Mouse (Mus musculus) testis, adult 2 months (tissue): Measurements from ENCODE around the gene Xrcc6.

ENCODE experiments used
- CTCF ChIP-seq: fragments of 200-500 bp; IDR thresholded peaks from 2 replicates; pipeline ENCODE4 v1.5.1; 2012; ENCODE audit warnings: low read depth, mild to moderate bottlenecking, inconsistent platforms, low read length, moderate library complexity; ENCODE audit not compliant: control insufficient read depth, insufficient read depth, insufficient replicate concordance
- POLR2A ChIP-seq: fragments of 200-500 bp; IDR thresholded peaks from 2 replicates; pipeline ENCODE4 v1.6.1; 2012; ENCODE audit warnings: low read depth, mild to moderate bottlenecking, inconsistent platforms, low read length, moderate library complexity; ENCODE audit not compliant: control insufficient read depth

DNA sequence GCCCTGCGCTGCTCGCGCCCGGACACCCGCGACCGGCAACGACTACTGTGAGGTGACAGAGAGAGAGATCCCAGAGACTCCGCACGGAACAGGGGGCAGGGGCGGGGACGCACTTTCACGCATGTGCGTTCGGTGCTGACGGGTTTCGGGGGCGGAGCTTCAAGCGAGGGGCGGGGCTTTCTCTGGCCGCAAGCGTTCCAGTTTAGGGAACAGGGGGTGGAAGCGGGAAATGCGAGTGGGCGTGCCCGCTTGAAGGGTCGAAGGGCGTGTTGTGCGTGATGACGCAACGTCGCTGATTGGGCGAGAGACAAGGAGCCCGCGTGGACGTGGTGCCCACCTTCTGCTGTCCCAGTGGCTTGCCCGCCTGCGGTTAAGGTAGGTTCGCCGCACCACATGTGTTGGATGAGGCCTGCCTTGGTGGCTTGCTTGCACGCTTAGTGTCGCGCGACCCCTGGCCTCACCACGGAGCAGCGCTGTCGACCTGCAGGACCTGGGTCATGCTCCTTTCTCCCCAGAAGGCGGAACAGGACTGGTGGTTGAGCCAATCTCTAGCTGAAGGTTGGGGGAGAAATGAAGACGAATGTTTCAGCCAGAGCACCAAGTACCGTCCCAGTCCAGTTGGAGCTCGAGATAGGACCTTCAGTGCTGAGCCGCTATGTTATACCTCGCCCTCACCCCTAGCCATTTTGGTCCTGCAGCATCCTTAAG lies 28.6 kb downstream of the Xrcc6 start:
- no peak for TF ChIP-seq CTCF
- TF ChIP-seq POLR2A, result peak; percentile 94
